Mouse (Mus musculus) right cerebral cortex, postnatal 4 days (tissue): ENCODE data around the gene Ldlrad1.
A peak's percentile ranks its signal among the peaks of the same experiment; 100 is the strongest.

Experiments
- DNase-seq: peaks from one replicate; pipeline ENCODE4 v3.0.0-alpha.2; 2022

The Ldlrad1 gene

GRCm38 (mm10) chr4:107208880-107209279, at the start of gene Ldlrad1:
Ldlrad1 (plus strand) TSS chr4:107209180.
- no peak for DNase-seq

GRCm38 (mm10) chr4:107160181-107160580, 48.8 kb upstream of the Ldlrad1 start:
- DNase-seq: no peak

- no peak for DNase-seq
Observed at GRCm38 (mm10) chr4:107163341-107163740, 45.6 kb upstream of the Ldlrad1 start.

GRCm38 (mm10) chr4:107163756-107164587, 45.0 kb upstream of the Ldlrad1 start:
- DNase-seq: peak; percentile 55

GRCm38 (mm10) chr4:107166700-107167099, 42.3 kb upstream of the Ldlrad1 start:
- no peak for DNase-seq

- no peak for DNase-seq
Observed at GRCm38 (mm10) chr4:107167798-107168197, 41.2 kb upstream of the Ldlrad1 start.

- no peak for DNase-seq
Observed at GRCm38 (mm10) chr4:107177506-107177905, 31.5 kb upstream of the Ldlrad1 start.

GRCm38 (mm10) chr4:107178182-107178829, 30.7 kb upstream of the Ldlrad1 start, which contains the start of gene Tmem59:
Tmem59 (plus strand) TSS chr4:107178399.
- peak; percentile 91 for DNase-seq

- peak; percentile 42 for DNase-seq
Observed at GRCm38 (mm10) chr4:107178830-107179490, 30.0 kb upstream of the Ldlrad1 start, which contains the start of gene Tceanc2. Tceanc2 (minus strand) TSS chr4:107179116.

- DNase-seq: no peak
Observed at GRCm38 (mm10) chr4:107179561-107179960, 29.4 kb upstream of the Ldlrad1 start.

- no peak for DNase-seq
Observed at GRCm38 (mm10) chr4:107180746-107181145, 28.2 kb upstream of the Ldlrad1 start.

GRCm38 (mm10) chr4:107181866-107182265, 27.1 kb upstream of the Ldlrad1 start:
- no peak for DNase-seq

- DNase-seq: no peak
Observed at GRCm38 (mm10) chr4:107182796-107183195, 26.2 kb upstream of the Ldlrad1 start.

GRCm38 (mm10) chr4:107183203-107183602, 25.8 kb upstream of the Ldlrad1 start:
- DNase-seq: no peak

- no peak for DNase-seq
Observed at GRCm38 (mm10) chr4:107185703-107186102, 23.3 kb upstream of the Ldlrad1 start.

- DNase-seq: no peak
Observed at GRCm38 (mm10) chr4:107193841-107194240, 15.1 kb upstream of the Ldlrad1 start.

- no peak for DNase-seq
Observed at GRCm38 (mm10) chr4:107196454-107196853, 12.5 kb upstream of the Ldlrad1 start.

- no peak for DNase-seq
Observed at GRCm38 (mm10) chr4:107198072-107198471, 10.9 kb upstream of the Ldlrad1 start.

GRCm38 (mm10) chr4:107201779-107202178, 7.2 kb upstream of the Ldlrad1 start:
- DNase-seq: no peak

- DNase-seq: no peak
Observed at GRCm38 (mm10) chr4:107203001-107203400, 6.0 kb upstream of the Ldlrad1 start.

- no peak for DNase-seq
Observed at GRCm38 (mm10) chr4:107207016-107207415, 2.0 kb upstream of the Ldlrad1 start.

GRCm38 (mm10) chr4:107210483-107211097, 1.6 kb downstream of the Ldlrad1 start:
- DNase-seq: no peak

- peak; percentile 46 for DNase-seq
Observed at GRCm38 (mm10) chr4:107211465-107211864, 2.5 kb downstream of the Ldlrad1 start.
